Mouse (Mus musculus): ENCODE measurements around the gene Spata1.

DNA sequence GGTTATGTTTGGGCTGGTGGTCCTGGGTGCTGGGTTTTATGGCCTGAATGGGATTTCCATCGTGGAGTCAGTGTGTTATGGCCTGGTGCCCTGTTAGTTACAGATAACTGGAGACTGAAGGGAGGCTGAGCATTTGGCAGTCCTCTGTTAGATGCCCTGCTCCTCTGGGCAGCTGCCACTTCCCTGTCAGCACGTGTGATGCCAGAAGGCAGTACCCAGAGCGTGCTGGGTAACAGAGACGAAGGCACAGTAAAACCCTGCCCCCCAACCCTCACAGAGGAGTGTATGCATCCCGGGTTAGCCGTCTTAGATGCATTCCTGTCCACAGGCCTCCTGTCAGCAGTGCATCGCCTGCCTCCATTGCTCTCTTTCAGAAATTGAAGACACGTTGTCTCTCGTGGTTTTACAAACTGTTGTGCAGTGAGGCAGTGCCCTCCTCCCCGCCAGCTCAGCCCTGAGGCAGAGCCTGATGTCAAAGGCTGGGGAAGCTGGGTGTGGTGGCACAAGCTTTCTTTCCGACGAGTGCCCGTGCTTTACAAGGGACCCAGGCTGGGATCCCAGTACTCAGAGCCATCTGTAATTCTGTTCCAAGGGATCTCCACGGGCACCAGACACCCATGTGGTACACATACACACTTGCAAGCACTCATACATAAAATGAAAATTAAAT, 65.7 kb downstream of the Spata1 start:
- no peak for TF ChIP-seq CTCF (IDR thresholded peaks at IDR 0.05; ENCODE audit: low read depth, low read length)
- TF ChIP-seq POLR2A (IDR thresholded peaks at IDR 0.05; ENCODE audit: extremely low read depth, insufficient read depth, low read length), result no peak

Measured in liver, adult 2 months (tissue).